Mouse (Mus musculus) left cerebral cortex, postnatal 25 days (tissue): ENCODE results near the gene Jsrp1. TPM values are rescaled to one million over a fixed set of nuclear protein-coding genes. Genes with fewer than 3 reads are reported as not detected.
"Not testable (repeated sequence)": the region's sequence is repeated elsewhere in the genome, so short reads cannot be mapped to it uniquely, and the experiment has no call there.

Experiments
- DNase-seq, 2 experiments: peaks; one replicate each; pipeline ENCODE4 v3.0.0; 2022; ENCODE audit warnings: low spot score in 2 of 2, mixed read lengths in 1 of 2
- intact Hi-C: fragments of 180-260 bp; cut with DNase I; formaldehyde crosslinking; loops from one replicate; pipeline ENCODE4 v1.15.1; 2025
- total RNA-seq, 2 experiments: library from RNA; stranded (reverse); gene quantifications; 2 replicates each; pipeline ENCODE4 v1.2.3; 2021

Gene Jsrp1
- total RNA-seq, 2 experiments from 2014 or later = 4.0 to 4.5 TPM

DNA sequence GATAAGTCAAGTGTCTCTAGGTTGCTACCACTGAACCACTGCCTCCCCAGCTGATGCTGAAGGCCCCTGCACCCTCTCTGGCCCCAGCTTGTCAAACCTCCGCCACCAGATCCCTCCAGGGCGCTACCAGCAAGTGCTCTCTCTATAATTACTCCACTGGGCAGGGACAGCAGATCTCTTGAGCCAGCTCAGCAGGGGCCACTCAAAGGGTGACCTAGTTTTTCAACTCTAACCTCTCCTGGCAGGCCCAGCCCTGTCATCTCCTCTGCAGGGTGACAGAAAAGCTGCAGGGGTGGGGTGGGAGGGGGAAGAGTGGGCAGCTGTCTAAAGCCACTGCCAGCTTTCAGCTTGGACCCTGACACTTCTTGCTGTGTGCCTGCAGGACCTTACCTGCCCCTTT lies 24.5 kb upstream of the Jsrp1 start:
- DNase-seq = no peak
- intact Hi-C loops = no loop called here

DNA sequence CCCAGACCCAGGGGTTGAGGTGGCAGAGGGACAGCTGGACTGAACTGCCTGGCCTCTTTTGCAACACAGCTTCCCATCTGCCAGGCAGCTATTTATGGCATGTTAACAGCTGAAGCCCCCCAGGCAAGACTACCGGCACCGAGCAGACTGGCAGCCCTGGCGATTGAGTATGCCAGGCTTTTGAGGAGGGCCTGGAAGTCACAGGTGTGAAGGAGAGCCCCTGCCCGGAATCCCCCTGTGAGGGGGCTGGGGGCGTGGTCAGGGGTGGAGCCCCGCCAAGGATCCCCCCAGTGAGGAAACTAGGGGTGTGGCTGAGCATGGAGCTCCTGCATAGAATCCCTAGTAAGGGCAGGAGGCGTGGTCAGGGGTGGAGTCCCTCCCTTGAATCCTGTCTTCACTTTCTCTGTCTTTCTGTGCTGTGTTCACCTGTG lies 23.7 kb upstream of the Jsrp1 start:
- no peak for DNase-seq
- intact Hi-C loops = no loop called here

DNA sequence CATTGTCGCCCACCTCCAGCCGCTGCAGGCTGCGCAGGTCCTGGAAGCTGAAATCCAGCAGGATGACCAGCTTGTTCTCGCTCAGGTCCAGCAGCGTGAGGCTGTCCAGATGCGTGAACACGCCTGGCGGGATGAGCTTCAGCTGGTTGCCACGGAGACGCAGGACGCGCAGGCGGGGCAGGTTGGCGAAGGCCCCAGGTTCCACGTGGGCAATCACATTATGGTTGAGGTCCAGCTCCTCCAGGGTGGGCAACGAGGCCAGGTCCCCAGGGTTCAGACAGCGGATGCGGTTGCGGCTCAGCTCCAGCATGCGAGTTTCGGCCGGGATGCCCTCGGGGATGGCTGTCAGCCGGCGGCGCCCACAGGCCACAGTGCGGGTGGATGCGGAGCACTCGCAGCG lies 22.3 kb upstream of the Jsrp1 start:
- no peak for DNase-seq
- intact Hi-C loops = no loop called here

DNA sequence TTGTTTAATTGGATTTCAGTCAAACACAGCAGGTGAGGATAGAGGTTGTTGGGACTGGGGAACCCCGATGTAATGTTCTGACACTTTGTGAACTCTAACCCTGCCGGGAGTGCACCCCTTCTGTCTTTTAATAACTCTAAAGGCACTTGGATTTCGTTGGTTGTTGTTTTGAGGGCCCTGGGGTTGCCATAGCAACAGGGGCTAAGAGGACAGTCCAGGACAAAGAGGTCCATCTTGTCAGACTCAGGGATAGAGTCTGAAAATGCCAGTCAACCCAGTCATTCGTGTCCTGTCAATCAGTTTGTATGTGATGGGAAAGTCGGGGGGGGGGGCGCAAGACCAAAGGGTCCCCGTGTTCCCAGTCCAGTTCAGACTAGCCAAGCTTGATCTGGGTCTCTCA lies 19.5 kb upstream of the Jsrp1 start:
- intact Hi-C loops = no loop called here
- no peak for DNase-seq

DNA sequence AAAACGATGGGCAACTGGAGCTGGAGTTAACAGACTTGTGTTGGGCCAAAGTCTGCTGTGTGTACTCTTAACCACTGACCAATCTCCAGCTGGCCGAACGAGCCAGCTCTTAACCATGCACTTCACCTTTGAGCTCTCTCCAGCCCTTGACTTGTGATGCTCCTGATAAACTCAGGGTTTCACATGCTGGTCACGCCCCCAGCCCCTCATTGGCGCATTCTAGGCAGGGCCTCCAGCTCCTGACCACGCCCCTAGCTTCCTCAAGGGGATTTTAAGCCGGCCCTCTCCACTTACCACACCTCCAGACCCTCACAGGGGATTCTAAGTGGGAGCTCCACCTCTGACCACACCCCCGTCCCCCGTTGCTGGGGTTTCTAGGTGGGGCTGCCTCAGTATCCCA lies 17.8 kb upstream of the Jsrp1 start:
- intact Hi-C loops = no loop called here
- DNase-seq = no peak

DNA sequence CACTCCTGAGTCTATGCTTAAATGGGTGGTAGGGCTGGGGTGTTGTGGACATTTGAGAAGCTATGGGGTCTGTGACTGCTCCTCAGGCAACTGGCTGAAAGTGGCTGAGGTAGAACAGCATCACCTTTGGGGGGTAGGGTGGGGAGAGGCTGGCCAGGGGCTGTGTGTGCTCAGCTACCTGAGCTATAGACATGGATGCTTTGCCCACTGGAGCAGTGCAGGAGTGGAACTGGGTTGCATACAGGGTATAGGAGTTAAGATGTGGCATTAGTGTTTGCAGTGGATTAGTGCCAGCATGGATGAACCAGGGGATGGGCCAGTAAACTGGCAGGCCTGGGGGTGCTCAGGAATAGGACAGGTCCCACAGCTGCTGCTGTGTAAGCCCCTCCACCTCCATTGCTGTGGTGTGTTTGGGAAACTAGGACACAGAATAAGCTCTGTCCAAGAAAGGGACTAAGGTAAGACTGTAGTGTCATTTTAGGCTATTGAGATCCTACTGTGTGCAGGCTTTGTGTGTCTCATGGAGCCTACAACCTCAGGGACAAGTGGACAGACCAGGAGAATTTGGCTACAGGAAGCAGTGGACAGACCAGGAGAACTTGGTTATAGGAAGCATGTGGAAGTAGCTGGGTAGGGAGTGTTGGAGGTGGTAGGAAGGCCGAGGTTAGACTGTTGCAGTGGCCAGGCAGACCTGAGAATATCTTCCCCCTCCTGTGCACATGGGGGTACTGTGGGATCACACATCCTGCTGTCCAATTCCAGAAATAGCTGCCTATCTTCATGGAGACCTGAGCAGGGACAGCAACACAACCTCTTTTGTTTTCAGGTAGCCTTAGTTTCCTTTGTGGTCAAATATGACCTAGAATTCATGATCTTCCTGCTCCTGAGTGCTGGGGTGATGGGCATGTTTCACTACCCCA lies 16.3 kb upstream of the Jsrp1 start:
- DNase-seq = no peak

DNA sequence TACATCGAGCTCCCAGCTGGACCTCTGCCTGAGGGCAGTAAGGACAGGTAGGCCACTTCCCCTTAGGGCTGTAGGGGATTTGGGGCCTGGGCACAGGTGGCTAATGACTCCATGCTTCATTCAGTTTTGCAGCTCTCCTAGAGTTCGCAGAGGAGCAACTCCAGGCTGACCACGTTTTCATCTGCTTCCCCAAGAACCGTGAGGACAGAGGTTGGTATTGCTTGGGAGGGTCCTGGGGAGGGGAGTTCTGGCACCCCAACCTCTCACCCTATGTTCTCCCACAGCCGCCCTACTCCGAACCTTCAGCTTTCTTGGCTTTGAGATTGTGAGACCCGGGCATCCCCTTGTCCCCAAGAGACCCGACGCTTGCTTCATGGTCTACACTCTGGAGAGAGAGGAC lies 15.3 kb upstream of the Jsrp1 start:
- intact Hi-C loops = loop anchor here (5.0 kb wide), 1 partner anchor 164 kb away; no protein-coding TSS in a partner anchor
- not testable (repeated sequence) for DNase-seq

More for the DNA sequence above, 16.3 kb upstream of the Jsrp1 start:
- intact Hi-C loops = loop anchor here (5.0 kb wide), 1 partner anchor 163 kb away; no protein-coding TSS in a partner anchor

DNA sequence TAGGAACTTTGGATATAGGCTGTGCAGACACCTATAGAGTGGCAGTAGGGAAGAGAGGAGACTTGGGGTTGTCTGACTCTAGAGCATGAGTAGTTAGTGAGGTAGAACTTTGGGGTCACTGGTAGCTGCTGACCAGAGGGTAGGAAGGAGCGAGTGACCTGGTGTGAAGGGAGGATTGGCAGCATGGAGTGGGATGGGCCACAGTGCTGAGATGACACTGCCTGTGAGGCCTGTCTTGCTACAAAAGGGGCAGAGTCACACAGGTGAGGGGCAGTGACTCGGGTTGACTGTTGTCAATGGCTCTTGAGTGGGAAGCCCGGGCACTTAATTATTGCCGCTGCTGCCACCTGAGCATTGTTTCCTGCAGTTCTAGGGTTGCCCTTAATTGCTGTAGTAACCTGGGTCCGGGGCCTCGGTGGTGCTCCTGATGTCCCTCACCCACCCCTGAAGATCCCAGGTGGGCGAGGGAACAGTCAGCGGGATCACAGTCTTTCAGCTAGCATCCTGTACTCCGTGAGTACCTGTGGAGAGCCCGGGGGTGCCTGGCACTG lies 14.6 kb upstream of the Jsrp1 start:
- intact Hi-C loops = loop anchor here (2.0 to 5.0 kb wide), 2 partner anchors 13 to 164 kb away; no protein-coding TSS in a partner anchor

DNA sequence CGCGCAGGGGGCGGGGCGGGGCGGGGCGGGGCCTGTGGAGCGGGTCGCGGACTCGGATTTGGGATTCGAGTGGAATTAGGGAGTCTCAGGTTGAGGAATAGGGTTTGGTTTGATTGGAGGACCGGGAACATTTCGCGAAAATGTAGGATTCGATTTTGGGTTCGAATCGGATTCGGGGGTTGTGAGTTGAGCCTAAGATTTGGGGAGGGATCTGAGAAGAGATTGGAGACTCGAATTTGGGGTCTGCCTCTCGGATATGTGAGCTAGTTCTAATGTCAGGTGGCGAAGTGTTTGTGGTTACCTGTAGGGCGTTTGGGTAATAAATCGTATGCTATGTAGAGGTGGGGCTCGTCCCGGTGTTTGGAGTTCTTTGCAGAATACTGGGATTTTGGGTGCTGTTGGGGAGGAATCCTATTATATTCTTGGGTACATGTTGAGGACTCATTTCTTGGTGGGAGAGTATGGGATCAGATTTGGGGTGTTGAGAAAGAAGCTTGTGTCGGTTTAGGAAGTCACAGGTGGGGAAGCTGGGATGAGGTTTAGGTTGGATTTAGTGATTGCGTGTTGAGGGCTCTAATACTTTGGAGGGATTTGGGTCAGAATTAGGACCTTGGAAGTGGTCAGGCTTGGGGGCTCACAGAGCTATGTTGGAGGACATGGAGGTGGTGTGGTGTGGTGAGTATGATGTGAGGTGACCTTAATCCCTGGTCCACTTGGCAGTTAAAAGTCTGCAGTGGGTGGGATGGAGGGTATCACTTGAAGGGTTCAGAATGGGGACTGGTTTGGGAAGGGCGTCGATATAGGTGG lies 14.0 kb upstream of the Jsrp1 start:
- intact Hi-C loops = loop anchor here (2.0 to 5.0 kb wide), 2 partner anchors 14 to 165 kb away; no protein-coding TSS in a partner anchor
- DNase-seq = no peak

More for the DNA sequence above, 14.6 kb upstream of the Jsrp1 start:
- no peak for DNase-seq

DNA sequence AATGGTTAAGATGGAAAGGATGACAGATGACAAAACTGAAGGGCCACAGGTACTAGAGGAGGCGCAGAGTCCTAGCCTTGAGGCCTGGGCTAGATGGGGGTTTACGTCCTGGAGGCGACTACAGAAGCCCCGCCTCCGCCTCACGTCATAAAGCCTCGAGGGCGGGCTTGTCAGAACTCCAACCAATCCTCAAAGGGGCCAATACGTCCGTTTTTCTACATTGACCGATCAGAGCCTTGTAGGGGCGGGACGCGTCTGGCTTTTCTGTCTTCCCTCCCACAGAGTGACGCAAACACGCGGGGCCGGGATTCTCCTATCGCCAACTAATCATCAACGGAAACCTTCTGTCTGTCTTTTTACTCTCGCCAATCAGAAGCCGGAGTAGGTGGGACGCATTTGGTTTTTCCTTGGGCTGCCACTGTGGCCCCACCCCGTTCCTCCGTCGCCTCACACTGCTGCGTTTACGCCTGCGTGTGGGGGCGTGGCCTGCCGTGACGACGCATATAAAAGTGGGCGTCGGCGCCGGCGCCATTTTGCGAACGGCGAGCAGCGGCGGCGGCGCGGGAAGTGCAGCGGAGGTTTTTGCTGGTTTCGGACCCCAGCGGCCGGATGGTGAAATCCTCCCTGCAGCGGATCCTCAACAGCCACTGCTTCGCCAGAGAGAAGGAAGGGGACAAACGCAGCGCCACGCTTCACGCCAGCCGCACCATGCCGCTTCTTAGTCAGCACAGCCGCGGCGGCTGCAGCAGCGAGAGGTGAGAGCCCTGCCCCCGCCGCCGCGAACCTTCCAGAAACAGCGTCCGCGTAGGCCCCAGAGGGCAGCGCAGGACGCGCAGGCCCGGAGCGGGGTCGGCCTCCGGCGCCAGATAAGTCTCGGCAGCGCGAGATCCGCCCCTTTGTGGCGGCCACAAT lies 13.1 kb upstream of the Jsrp1 start, which contains the start of gene Oaz1:
Gene Oaz1, plus strand, starts transcription at position 506 of the 912 bp plus-strand sequence.
- peak; percentile 99 to 100 for DNase-seq
- intact Hi-C loops = loop anchor here (1.0 to 5.0 kb wide), 3 partner anchors 14 to 166 kb away; partner anchors contain the start of genes Lsm7 and Sppl2b

DNA sequence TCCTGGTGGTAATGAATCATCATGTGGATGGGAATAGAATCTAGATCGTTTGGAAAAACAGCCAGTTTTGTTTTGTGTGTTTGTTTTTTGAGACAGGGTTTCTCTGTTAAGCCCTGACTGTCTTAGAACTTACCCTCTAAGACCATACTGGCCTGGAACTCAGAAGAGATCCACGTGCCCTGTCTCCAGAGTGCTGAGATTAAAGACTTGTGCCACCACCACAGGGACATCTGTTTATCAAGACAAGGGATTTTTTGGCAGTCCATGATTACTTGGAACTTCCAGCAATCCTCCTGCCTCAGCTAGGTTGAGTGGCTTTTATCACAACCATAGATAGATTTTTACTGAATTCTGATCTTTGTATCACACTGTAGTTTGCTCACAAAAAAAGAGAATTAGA lies 11.5 kb upstream of the Jsrp1 start:
- DNase-seq = no peak
- intact Hi-C loops = loop anchor here (5.0 kb wide), 1 partner anchor 167 kb away; no protein-coding TSS in a partner anchor

DNA sequence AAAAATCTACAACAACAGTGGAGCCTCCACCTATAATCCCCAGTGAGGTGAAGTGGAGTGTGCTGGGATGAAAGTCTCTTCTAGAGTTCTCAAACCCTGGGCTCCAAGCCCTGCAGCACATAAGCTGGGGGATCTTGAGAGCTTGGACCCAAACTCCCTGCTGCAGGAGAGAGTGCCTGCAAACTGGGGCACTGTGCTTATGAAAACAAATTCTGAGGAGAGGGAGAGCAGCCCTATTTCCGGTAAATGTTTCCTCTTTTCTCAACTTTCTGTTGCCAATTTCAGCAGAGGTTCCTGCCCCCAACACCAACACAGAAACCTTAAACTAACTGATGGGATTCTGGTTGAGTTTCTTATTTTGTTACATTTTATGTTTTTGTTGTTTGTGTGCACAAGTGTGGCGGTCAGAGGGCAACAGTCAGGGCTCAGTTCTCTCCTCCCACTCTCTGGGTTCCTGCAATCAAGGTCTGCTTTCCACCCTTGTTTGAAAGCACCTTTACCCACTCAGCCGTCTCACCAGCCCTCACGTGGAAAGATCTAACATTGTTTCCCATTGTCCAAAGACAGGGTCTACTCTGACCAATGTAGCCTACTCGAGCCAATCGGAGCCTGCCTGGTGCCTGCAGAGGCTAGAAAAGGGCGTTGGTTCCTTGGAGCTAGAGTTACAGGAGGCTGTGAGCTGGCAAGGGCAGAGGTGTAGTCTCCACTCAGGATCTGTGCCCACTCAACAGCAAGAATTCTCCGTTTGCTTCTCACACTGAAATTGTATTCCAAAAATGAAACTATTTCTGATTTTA lies 10.7 kb upstream of the Jsrp1 start:
- no peak for DNase-seq
- intact Hi-C loops = loop anchor here (2.0 kb wide), 1 partner anchor 51 kb away; no protein-coding TSS in a partner anchor

DNA sequence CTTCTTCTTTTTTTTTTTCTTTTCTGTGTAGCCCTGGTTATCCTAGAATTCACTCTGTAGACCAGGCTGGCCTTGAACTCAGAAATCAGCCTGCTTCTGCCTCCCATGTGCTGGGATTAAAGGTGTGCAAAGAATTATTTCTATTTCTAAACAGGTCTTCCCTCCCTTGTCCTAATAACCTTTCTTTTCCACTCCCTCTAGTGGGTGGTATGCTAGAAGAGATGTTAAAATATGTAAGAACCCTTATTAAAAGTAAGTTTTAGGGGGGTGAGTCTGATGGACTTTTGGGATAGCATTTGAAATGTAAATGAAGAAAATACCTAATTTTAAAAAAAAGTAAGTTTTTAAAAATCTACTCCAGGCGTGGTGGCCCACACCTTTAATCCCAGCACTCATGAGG lies 10.0 kb upstream of the Jsrp1 start:
- intact Hi-C loops = loop anchor here (2.0 kb wide), 1 partner anchor 51 kb away; no protein-coding TSS in a partner anchor
- no peak for DNase-seq

DNA sequence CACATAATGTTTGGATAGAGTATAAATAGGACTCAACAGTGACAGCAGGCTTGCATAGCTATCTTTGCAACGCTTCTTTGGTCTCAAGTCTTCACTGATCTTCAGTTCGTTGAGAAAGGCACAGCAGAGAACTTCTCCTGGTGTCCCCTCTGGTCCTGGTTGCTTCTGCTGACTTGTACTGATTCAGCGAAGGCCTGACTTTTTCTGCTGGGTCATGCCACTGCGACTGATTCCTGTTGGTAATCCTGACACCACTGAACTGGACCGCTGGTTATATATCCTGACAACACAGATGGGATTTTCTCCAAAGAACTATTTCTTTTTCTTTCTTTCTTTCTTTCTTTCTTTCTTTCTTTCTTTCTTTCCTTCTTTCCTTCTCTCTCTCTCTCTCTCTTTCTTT lies 9.2 kb upstream of the Jsrp1 start:
- intact Hi-C loops = loop anchor here (1.0 to 2.0 kb wide), 2 partner anchors 52 to 58 kb away; no protein-coding TSS in a partner anchor

DNA sequence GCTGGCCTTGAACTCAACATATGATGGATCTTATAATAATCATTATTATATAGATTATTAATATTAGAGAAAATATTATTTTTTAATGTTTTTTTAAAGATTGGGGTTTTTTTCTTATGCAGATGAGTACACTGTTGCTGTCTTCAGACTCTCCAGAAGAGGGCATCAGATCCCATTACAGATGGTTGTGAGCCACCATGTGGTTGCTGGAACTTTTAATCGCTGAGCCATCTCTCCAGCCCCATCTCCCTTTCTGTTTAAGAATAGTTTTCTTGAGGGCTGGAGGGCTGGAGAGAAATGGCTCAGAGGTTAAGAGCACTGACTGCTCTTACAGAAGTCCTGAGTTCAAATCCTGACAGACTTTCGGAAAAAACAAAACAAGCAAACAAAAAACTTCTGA lies 8.7 kb upstream of the Jsrp1 start:
- peak in 1 of 2 experiments; percentile 53 for DNase-seq

More for the DNA sequence above, 9.2 kb upstream of the Jsrp1 start:
- no peak for DNase-seq

DNA sequence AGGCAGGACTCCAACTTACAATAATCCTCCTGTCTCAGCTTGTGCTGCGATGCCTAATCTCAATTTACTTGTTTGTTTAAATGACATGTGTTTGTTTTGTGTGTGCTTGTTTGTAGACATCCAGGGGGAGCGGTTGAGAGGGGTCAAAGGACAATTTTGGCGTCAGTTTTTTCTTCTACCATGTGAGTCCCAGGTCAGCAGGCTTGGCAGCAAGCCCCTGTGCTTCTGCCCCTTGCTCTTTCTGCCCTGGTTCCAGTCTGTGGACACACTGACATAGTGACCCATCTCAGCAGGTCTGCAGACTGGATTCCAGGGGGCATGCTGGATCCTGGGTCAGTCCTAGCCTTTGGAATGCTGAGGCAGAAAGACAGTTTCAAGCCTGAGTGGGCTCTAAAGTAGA lies 6.1 kb upstream of the Jsrp1 start:
- DNase-seq = no peak
- intact Hi-C loops = no loop called here

More for the DNA sequence above, 8.7 kb upstream of the Jsrp1 start:
- intact Hi-C loops = loop anchor here (1.0 to 2.0 kb wide), 2 partner anchors 53 to 58 kb away; no protein-coding TSS in a partner anchor

DNA sequence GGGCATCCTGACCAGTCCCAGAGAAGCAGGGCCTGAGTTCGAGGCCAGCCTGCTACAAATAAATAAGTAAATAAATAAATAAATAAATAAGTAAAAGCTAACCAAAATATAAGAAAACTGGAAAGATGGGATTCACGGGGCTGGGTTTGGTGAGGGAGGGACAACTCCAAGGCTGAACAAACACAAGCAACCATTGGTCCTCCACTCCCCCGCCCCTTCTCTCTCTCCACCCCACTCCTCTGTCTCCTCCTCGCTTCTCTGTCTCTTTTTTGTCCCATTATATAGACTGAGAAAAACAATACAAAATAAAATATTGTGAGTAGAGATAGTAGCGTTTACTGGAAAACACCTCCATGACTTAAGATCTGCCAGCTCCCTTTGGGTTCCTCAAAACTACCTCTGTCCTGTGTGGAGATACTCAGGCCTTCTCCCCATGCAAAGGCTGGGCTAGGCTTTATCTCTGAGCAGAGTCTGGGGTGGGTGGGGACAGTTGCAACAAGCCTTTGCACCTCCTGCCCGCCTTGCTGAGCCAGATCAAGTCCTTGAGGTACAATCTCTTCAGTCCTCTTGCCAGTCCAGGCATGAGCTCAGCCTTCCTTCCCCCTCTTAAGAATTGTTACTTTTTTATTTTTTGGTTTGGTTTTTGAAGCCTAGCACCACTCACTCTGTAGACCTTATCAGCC lies 5.4 kb upstream of the Jsrp1 start:
- no peak for DNase-seq
- intact Hi-C loops = no loop called here
